Mouse (Mus musculus) Patski (cell line): ENCODE measurements at regions not wholly inside any gene's neighbourhood (a gene's known extent, or its start where the extent isn't known, plus 50 kb on each side); places are given as distances from the start of the nearest gene placed in this dataset.

Experiments
- ATAC-seq: fragments of 100-300 bp; one replicate; pipeline ENCODE4 v1.8.0; 2021
- CTCF ChIA-PET: fragments of 350-600 bp; sonication (Branson Sonifier 250); formaldehyde crosslinking; loops from one replicate; lab custom pipeline; 2022; ENCODE audit warnings: inconsistent platforms; lab: Charles Lee
- POLR2A ChIA-PET: fragments of 350-600 bp; sonication (Branson Sonifier 250); formaldehyde crosslinking; loops from one replicate; lab custom pipeline; 2022; ENCODE audit warnings: antibody characterized with exemption, inconsistent platforms; lab: Charles Lee
- DNase-seq: peaks from one replicate; pipeline ENCODE4 v3.0.0-alpha.2; 2011; ENCODE audit warnings: low read depth, low spot score
- H3K27me3 ChIP-seq: fragments of 371-371 bp; one replicate; pipeline ENCODE4 v1.5.1; 2021
- CTCF ChIP-seq: fragments of 100-300 bp; IDR thresholded peaks from one replicate; pipeline ENCODE4 v1.5.1; 2021
- in situ Hi-C: fragments of 300-500 bp; cut with MboI; formaldehyde crosslinking; loops from 3 replicates; pipeline ENCODE4 v1.11.1; 2018; ENCODE audit warnings: low pct_unique_long_range_greater_than_20kb, mixed read lengths

GRCm38 (mm10) chr2:124933876-124934275 is 134.0 kb upstream of the Slc24a5 start:
- ATAC-seq (no peak), DNase-seq (no peak)
- CTCF ChIA-PET: interaction anchor here (1.1 kb wide), 1 partner anchor 42 kb away, joined by 3 read pairs; no protein-coding TSS in a partner anchor
- in situ Hi-C loops: loop anchor here (25.0 kb wide), 1 partner anchor 1622 kb away; no protein-coding TSS in a partner anchor
- H3K27me3 ChIP-seq: no peaks in the 10 kb centered on the region
- no peak for TF ChIP-seq CTCF
- POLR2A ChIA-PET: no interaction called here

- no peaks in the 10 kb centered on the region for H3K27me3 ChIP-seq
- DNase-seq (no peak), ATAC-seq (peak; percentile 55)
- POLR2A ChIA-PET: interaction anchor here (0.9 kb wide), 1 partner anchor 24 kb away, joined by 3 read pairs; no protein-coding TSS in a partner anchor
- TF ChIP-seq CTCF: no peak
- CTCF ChIA-PET: no interaction called here
- in situ Hi-C loops: loop anchor here (25.0 kb wide), 1 partner anchor 1636 kb away; no protein-coding TSS in a partner anchor
Observed at GRCm38 (mm10) chr2:124948263-124948781, 119.6 kb upstream of the Slc24a5 start.

GRCm38 (mm10) chr2:124948812-124949211 is 119.1 kb upstream of the Slc24a5 start:
- POLR2A ChIA-PET: interaction anchor here (0.9 kb wide), 1 partner anchor 24 kb away, joined by 3 read pairs; no protein-coding TSS in a partner anchor
- no peaks in the 10 kb centered on the region for H3K27me3 ChIP-seq
- ATAC-seq (peak; percentile 83), DNase-seq (peak; percentile 60)
- no peak for TF ChIP-seq CTCF
- in situ Hi-C loops: loop anchor here (25.0 kb wide), 1 partner anchor 1637 kb away; no protein-coding TSS in a partner anchor
- CTCF ChIA-PET: no interaction called here

GRCm38 (mm10) chr2:124952212-124952611 is 115.7 kb upstream of the Slc24a5 start:
- H3K27me3 ChIP-seq: no peaks in the 10 kb centered on the region
- ChIA-PET CTCF (no interaction called here), POLR2A (no interaction called here)
- no peak for DNase-seq
- in situ Hi-C loops: no loop called here
- no peak for ATAC-seq
- TF ChIP-seq CTCF: no peak

GRCm38 (mm10) chr2:124953015-124953414 is 114.9 kb upstream of the Slc24a5 start:
- no peaks in the 10 kb centered on the region for H3K27me3 ChIP-seq
- POLR2A ChIA-PET: no interaction called here
- DNase-seq (no peak), ATAC-seq (peak; percentile 53)
- in situ Hi-C loops: no loop called here
- CTCF ChIA-PET: interaction anchor here (1.5 to 1.6 kb wide), 2 partner anchors 11 to 15 kb away, joined by 3 to 4 read pairs; no protein-coding TSS in a partner anchor
- TF ChIP-seq CTCF: no peak

- ATAC-seq (no peak), DNase-seq (no peak)
- POLR2A ChIA-PET: no interaction called here
- no peaks in the 10 kb centered on the region for H3K27me3 ChIP-seq
- in situ Hi-C loops: no loop called here
- no peak for TF ChIP-seq CTCF
- CTCF ChIA-PET: interaction anchor here (1.4 kb wide), 1 partner anchor 259 kb away, joined by 3 read pairs; no protein-coding TSS in a partner anchor
Observed at GRCm38 (mm10) chr2:124955843-124956242, 112.1 kb upstream of the Slc24a5 start.

GRCm38 (mm10) chr2:124959431-124959830 is 108.5 kb upstream of the Slc24a5 start:
- CTCF ChIA-PET: no interaction called here
- POLR2A ChIA-PET: no interaction called here
- in situ Hi-C loops: no loop called here

GRCm38 (mm10) chr2:124971826-124972749 is 95.8 kb upstream of the Slc24a5 start:
- POLR2A ChIA-PET: interaction anchor here (0.6 to 0.8 kb wide), 2 partner anchors 22 to 24 kb away, joined by 3 read pairs; no protein-coding TSS in a partner anchor
- in situ Hi-C loops: no loop called here
- ATAC-seq (peak; percentile 61), DNase-seq (no peak)
- TF ChIP-seq CTCF: no peak
- CTCF ChIA-PET: interaction anchor here (1.5 kb wide), 1 partner anchor 14 kb away, joined by 3 read pairs; no protein-coding TSS in a partner anchor
- no peaks in the 10 kb centered on the region for H3K27me3 ChIP-seq

More at GRCm38 (mm10) chr2:124959431-124959830, 108.5 kb upstream of the Slc24a5 start:
- no peak for TF ChIP-seq CTCF
- ATAC-seq (no peak), DNase-seq (no peak)
- H3K27me3 ChIP-seq: no peaks in the 10 kb centered on the region

GRCm38 (mm10) chr2:124975106-124975505 is 92.8 kb upstream of the Slc24a5 start:
- in situ Hi-C loops: no loop called here
- no peak for TF ChIP-seq CTCF
- DNase-seq: no peak
- POLR2A ChIA-PET: no interaction called here
- no peak for ATAC-seq
- H3K27me3 ChIP-seq: no peaks in the 10 kb centered on the region
- CTCF ChIA-PET: interaction anchor here (0.8 to 1.7 kb wide), 2 partner anchors 16 to 41 kb away, joined by 3 read pairs; no protein-coding TSS in a partner anchor

GRCm38 (mm10) chr2:124990976-124991375 is 76.9 kb upstream of the Slc24a5 start:
- TF ChIP-seq CTCF: no peak
- ChIA-PET CTCF (interaction anchor here (0.7 to 1.2 kb wide), 2 partner anchors 16 to 23 kb away, joined by 3 read pairs; no protein-coding TSS in a partner anchor), POLR2A (no interaction called here)
- DNase-seq: no peak
- in situ Hi-C loops: no loop called here
- H3K27me3 ChIP-seq: peaks cover 9% of the 10 kb centered on the region
- ATAC-seq: no peak
